Mouse (Mus musculus): ENCODE results near the gene Cltb. TPM values are rescaled to one million over a fixed set of nuclear protein-coding genes. Genes with fewer than 3 reads are reported as not detected.

Cltb gene
- polyA plus RNA-seq (2014; fragmentation: Illumina TruSeq; extraction: RNeasy Lipid Tissue Mini Kit (QIAGEN cat#74804); ENCODE audit: low read depth, low replicate concordance): 28.8 TPM

GRCm38 (mm10) chr13:54610972-54611754, at the start of gene Cltb:
Cltb (minus strand) TSS chr13:54611344.

GRCm38 (mm10) chr13:54621155-54621932, 10.2 kb upstream of the Cltb start, which contains the start of gene Faf2:
Faf2 (plus strand) TSS chr13:54621784.

GRCm38 (mm10) chr13:54589996-54590951, 20.9 kb downstream of the Cltb start, which contains the start of the genes Nop16 and Higd2a:
Nop16 (minus strand) TSS chr13:54590090.
Higd2a (plus strand) TSS chr13:54590207.

GRCm38 (mm10) chr13:54574854-54575481, 36.2 kb downstream of the Cltb start, which contains the start of gene Arl10:
Arl10 (plus strand) TSS chr13:54575015.

GRCm38 (mm10) chr13:54565201-54565581, 46.0 kb downstream of the Cltb start, which contains the start of gene 4833439L19Rik:
4833439L19Rik (minus strand) TSS chr13:54565435.

Other genes with a start within 250 kb of the Cltb start
- gene Cplx2, start 240.0 kb downstream of the Cltb start, polyA plus RNA-seq (2014; fragmentation: Illumina TruSeq; extraction: RNeasy Lipid Tissue Mini Kit (QIAGEN cat#74804); ENCODE audit: low read depth, low replicate concordance): 6.8 TPM
- 3.2 TPM for gene Thoc3, start 142.5 kb downstream of the Cltb start, polyA plus RNA-seq (2014; fragmentation: Illumina TruSeq; extraction: RNeasy Lipid Tissue Mini Kit (QIAGEN cat#74804); ENCODE audit: low read depth, low replicate concordance)
- 7.9 TPM for gene Simc1, start 107.6 kb downstream of the Cltb start, polyA plus RNA-seq (2014; fragmentation: Illumina TruSeq; extraction: RNeasy Lipid Tissue Mini Kit (QIAGEN cat#74804); ENCODE audit: low read depth, low replicate concordance)
- gene 4833439L19Rik, start 45.9 kb downstream of the Cltb start, polyA plus RNA-seq (2014; fragmentation: Illumina TruSeq; extraction: RNeasy Lipid Tissue Mini Kit (QIAGEN cat#74804); ENCODE audit: low read depth, low replicate concordance): 144 TPM
- gene Arl10, start 36.3 kb downstream of the Cltb start, polyA plus RNA-seq (2014; fragmentation: Illumina TruSeq; extraction: RNeasy Lipid Tissue Mini Kit (QIAGEN cat#74804); ENCODE audit: low read depth, low replicate concordance): 4.1 TPM
- gene Nop16, start 21.3 kb downstream of the Cltb start, polyA plus RNA-seq (2014; fragmentation: Illumina TruSeq; extraction: RNeasy Lipid Tissue Mini Kit (QIAGEN cat#74804); ENCODE audit: low read depth, low replicate concordance): 12.6 TPM
- gene Higd2a, start 21.1 kb downstream of the Cltb start, polyA plus RNA-seq (2014; fragmentation: Illumina TruSeq; extraction: RNeasy Lipid Tissue Mini Kit (QIAGEN cat#74804); ENCODE audit: low read depth, low replicate concordance): 25.6 TPM
- 42.0 TPM for gene Faf2, start 10.4 kb upstream of the Cltb start, polyA plus RNA-seq (2014; fragmentation: Illumina TruSeq; extraction: RNeasy Lipid Tissue Mini Kit (QIAGEN cat#74804); ENCODE audit: low read depth, low replicate concordance)
- 44.9 TPM for gene Rnf44, start 82.6 kb upstream of the Cltb start, polyA plus RNA-seq (2014; fragmentation: Illumina TruSeq; extraction: RNeasy Lipid Tissue Mini Kit (QIAGEN cat#74804); ENCODE audit: low read depth, low replicate concordance)
- 33.2 TPM for gene Cdhr2, start 90.1 kb upstream of the Cltb start, polyA plus RNA-seq (2014; fragmentation: Illumina TruSeq; extraction: RNeasy Lipid Tissue Mini Kit (QIAGEN cat#74804); ENCODE audit: low read depth, low replicate concordance)
- gene Gprin1, start 138.5 kb upstream of the Cltb start, polyA plus RNA-seq (2014; fragmentation: Illumina TruSeq; extraction: RNeasy Lipid Tissue Mini Kit (QIAGEN cat#74804); ENCODE audit: low read depth, low replicate concordance): not detected
- 0.41 TPM for gene Sncb, start 155.3 kb upstream of the Cltb start, polyA plus RNA-seq (2014; fragmentation: Illumina TruSeq; extraction: RNeasy Lipid Tissue Mini Kit (QIAGEN cat#74804); ENCODE audit: low read depth, low replicate concordance)
- gene Eif4e1b, start 172.7 kb upstream of the Cltb start, polyA plus RNA-seq (2014; fragmentation: Illumina TruSeq; extraction: RNeasy Lipid Tissue Mini Kit (QIAGEN cat#74804); ENCODE audit: low read depth, low replicate concordance): not detected
- gene Tspan17, start 178.0 kb upstream of the Cltb start, polyA plus RNA-seq (2014; fragmentation: Illumina TruSeq; extraction: RNeasy Lipid Tissue Mini Kit (QIAGEN cat#74804); ENCODE audit: low read depth, low replicate concordance): 3.0 TPM